8 mouse cellular contexts compared by ENCODE assay signal in the genomic region with DNA sequence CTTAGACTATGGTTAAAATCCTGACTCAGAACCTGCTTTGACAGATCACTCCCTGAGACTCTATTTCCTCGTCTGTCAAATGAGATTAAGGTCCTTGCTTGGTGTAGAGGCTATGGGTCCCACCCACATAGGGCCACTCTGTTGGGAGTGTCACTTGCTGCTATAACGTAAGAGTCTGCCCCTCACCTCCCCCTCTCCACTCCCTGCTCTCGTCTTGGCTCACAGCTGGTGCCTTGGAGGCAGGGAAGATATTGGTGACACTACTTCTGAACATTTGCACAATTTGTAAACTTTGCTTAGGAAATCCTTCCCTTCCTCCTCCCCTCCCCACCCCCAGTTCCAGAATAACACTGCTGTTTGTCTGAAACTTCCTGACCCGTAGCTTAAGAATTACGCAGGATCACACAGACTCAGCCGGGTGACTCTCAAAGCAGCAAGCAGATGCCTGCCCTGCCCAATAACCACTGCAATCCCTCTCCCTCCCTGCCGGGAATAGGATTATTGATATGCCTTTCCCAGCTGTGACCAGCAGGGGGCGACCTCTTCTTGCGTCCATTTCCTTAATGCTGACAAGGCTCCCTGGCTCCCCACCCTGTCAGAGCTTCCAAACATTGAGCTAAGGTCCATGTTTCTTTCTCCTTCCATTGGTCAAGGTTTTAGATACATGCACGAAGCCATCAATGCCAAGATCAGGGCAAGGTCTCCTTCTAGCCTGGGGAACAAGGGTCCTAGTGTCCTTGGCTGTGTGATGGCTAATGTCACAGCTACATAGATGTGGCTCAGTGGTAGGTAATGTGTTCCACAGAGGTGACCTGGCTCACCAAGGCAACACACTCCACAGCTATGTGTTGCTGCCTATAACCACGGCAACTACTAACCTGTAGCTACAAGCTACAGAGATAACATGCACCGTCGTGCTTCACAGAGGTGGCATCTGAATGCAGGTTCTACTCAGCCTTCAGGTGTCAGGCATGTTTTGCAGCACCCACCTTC.
DNase-seq lines count a peak whose midpoint lies in the region; ATAC-seq lines count a peak whose summit lies in the region.

No protein-coding gene starts in this region.

- no peaks in the 10 kb centered on the region for H3K27me3 ChIP-seq in intestine, embryonic 14.5 days (replicated peaks; ENCODE audit: control insufficient read depth, insufficient read depth, low read length)
- peaks cover 9% of the 10 kb centered on the region for H3K27me3 ChIP-seq in midbrain, embryonic 10.5 days (ENCODE audit: low read depth, poor library complexity, severe bottlenecking)

- no peak overlapping the region for H3K4me3 ChIP-seq in intestine, embryonic 14.5 days (ENCODE audit: low read depth, low read length)
- no peak overlapping the region for H3K4me3 ChIP-seq in midbrain, embryonic 10.5 days

- 23% methylated on average over 13 of the region's 13 CpGs for WGBS in intestine, embryonic 14.5 days
- 24% methylated on average over 13 of the region's 13 CpGs for WGBS in midbrain, embryonic 10.5 days

- no peaks in the 10 kb centered on the region for H3K4me1 ChIP-seq in intestine, embryonic 14.5 days (replicated peaks; ENCODE audit: control insufficient read depth, insufficient read depth, low read length)
- peaks cover 11% of the 10 kb centered on the region for H3K4me1 ChIP-seq in midbrain, embryonic 10.5 days

- no peak overlapping the region for H3K27ac ChIP-seq in intestine, embryonic 14.5 days (ENCODE audit: low read depth)
- H3K27ac ChIP-seq in midbrain, embryonic 10.5 days (replicated peaks), result no peak overlapping the region

- no peak overlapping the region for H3K9ac ChIP-seq in intestine, embryonic 14.5 days (ENCODE audit: low read length)

- ATAC-seq in intestine, embryonic 14.5 days (replicated peaks; ENCODE audit: low FRiP score, low TSS enrichment, low read depth), result 0 out of 2 replicates have a peak, but pooled peaks have one; percentile 36

- peak; percentile 77 for DNase-seq in R1 (ENCODE audit: low read depth, low spot score)
- DNase-seq in cerebellum, postnatal 14 days, result peak; percentile 86 to 92
- peak; percentile 82 to 87 for DNase-seq in frontal cortex, postnatal 36 days (ENCODE audit: low spot score in 2 of 2)
- DNase-seq in intestine, embryonic 14.5 days (ENCODE audit: low spot score), result peak; percentile 93
- DNase-seq in left cerebral cortex, postnatal 10 days (ENCODE audit: extremely low spot score in 1 of 2, low spot score in 2 of 2), result peak; percentile 75 to 83
- peak; percentile 82 for DNase-seq in midbrain, embryonic 10.5 days (ENCODE audit: low spot score)
- peak; percentile 75 for DNase-seq in right cerebral cortex, postnatal 25 days
- DNase-seq in yolk sac, embryonic 10.5 days (ENCODE audit: low spot score), result peak; percentile 48

- H3K36me3 ChIP-seq in intestine, embryonic 14.5 days (ENCODE audit: control insufficient read depth, insufficient read depth, low read length), result no peaks in the 10 kb centered on the region
- H3K36me3 ChIP-seq in midbrain, embryonic 10.5 days, result no peaks in the 10 kb centered on the region

- intact Hi-C loops in left cerebral cortex, postnatal 10 days (cut with DNase I), result loop anchor here (5.0 to 10.0 kb wide), 2 partner anchors 46 to 264 kb away; no protein-coding TSS in a partner anchor

- H3K9me3 ChIP-seq in intestine, embryonic 14.5 days (ENCODE audit: control insufficient read depth, low read length), result peaks cover 4% of the 10 kb centered on the region
- H3K9me3 ChIP-seq in midbrain, embryonic 10.5 days (replicated peaks), result no peaks in the 10 kb centered on the region

- H3K4me2 ChIP-seq in intestine, embryonic 14.5 days (ENCODE audit: low read length), result no peak overlapping the region
